Mouse (Mus musculus): Measurements from ENCODE around the gene Fibp.

DNA sequence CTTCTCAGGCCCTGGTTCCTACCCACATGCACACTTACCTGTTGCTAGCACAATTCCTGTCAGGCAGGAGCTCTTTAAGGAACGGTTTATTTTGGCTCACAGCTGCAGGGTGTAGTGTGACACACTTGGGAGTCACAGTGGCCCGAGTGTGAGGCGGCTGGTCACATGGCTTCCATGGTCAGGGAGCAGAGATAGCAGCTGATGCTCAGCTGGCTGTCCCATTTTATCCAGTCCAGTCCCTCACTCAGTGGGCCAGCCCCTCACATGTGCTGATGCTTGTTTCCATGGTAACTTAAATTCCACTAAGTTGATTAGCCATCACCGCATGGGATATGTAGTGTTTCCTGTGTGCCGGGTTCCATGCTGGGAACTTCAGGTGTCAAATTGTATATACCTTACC lies 48.5 kb upstream of the Fibp start:
- TF ChIP-seq POLR2A (IDR thresholded peaks at IDR 0.05; ENCODE audit: borderline replicate concordance, insufficient read depth, low read length) (no peak), CTCF (IDR thresholded peaks at IDR 0.05; ENCODE audit: borderline replicate concordance, insufficient read depth, low read depth, low read length) (no peak)
